Mouse (Mus musculus) Muller cell, postnatal 12 days (primary cell): Measurements from ENCODE around the gene Gm29094.
"Not testable (repeated sequence)": the region's sequence is repeated elsewhere in the genome, so short reads cannot be mapped to it uniquely, and the experiment has no call there.

Experiments
- DNase-seq: peaks from one replicate; pipeline ENCODE4 v3.0.0-alpha.2; 2015; ENCODE audit errors: inconsistent ontology term

Gene Gm29094

DNA sequence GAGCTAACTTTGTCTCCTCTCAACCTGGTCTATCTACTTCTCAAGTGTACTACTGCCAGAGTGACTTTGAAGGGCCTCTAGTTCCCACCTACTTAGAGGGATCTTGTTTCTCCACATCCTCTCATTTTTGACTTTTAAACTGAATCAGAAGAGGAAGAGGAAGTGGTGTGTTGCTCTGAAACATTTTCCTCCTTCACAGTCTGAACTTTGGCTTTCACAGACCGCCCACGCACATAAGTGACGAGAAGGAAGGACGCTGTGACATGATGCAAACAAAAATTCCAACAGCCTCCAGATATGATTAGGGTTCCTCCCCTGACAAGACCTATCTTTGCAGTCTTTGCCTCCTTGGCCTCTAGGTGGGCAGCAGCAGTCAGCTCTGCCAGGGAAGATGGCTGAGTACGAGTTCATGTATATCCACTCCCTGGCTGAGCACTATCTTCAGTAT lies at the start of gene Gm29094, which contains the start of gene Bcl2a1b:
TSS of gene Gm29094 (plus strand) at position 411 of the 448 bp plus-strand sequence.
TSS of gene Bcl2a1b (plus strand) at position 241 of the 448 bp plus-strand sequence.
- DNase-seq: not testable (repeated sequence)

DNA sequence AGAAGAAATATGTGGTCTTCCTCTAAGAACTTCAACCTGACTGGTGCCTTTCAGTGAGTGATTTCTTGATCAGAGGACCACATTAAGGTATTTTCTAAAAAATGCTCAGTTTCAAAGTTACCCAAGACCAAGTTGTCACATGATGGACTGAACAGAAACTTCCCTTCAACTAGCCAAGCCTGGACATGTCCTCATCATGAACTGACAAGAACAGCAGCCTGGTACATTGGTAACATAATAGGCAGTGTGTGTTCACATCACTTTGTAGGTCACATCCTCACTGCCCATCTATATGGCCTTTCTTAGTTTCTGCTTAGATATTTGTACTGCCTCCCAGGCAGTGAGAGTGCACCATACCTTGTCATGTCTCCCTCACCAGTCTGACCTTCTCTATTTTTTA lies 26.6 kb upstream of the Gm29094 start:
- not testable (repeated sequence) for DNase-seq

DNA sequence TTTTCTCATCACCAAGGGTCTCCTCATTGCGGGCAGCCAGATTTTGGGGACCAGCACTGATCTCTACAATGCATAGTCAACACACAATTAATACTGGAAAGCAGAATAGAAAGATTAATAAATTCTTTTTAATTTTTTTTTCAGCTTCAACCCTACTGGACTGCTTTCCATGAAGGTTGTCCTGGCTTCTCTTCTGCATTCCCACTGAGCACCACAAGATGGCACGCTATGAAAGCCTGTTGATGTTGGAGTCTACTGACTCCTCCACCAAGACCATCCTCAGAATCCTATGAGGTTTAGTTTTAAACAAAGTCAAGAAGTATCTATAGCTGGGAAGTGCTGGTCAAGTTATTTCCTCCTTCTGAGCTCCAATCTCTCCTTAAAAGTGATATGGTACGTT lies 20.3 kb upstream of the Gm29094 start:
- DNase-seq: peak; percentile 1

DNA sequence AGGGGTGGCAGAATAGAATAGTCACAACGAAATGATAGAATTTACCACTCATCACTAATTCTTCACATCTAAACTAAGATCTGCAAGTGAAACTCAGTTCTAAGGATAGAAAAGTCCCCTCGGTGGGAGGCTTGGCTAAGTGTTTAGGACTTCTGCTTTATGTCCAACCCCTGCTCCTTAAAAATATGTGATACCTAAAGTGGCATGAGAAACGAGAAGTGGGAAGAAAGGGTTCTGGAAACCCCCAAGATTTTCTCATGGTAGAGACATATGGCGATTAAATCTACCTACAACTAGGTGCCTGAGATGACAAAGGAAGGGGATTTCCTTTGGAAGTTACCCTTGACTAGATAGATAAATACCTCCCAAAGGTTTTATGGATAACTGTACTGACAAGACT lies 19.7 kb upstream of the Gm29094 start:
- DNase-seq: not testable (repeated sequence)

DNA sequence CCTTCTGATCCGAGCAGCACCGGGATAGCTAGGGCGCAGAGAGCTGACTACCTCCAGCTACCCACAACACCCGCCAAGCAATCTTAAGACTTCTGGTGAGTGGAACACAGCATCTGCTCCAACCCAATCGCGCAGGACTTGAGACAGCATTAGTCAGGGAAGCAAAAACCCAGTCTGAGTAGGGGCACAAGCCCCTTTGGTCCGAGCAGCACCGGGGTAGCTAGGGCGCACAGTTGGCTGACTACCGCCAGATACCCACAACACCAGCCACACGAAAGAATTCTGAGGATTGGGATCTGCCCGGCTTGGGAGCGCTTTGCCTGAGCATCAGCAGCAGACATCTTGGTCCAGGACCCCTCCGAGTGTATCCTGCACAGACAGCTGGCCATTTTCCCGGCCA lies 12.2 kb upstream of the Gm29094 start:
- not testable (repeated sequence) for DNase-seq

DNA sequence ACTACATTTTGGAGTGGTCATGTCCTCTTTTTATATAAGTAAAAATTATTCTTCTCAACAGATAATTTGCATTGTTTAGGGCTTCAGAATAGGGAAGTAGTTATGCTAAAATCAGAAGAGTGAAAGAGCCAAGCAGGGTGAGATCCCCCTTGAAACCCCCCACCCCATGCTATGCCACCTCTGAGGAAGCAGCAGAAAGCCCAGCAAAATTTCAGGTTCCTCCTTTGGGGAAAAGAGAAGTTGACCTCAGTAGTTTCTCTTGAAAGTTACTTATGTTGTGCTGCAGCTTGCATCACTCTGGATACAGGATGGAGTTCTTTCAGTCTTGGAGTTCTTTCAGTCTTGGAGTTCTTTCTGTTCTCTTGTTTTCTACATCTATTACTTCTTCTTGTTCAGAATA lies 3.7 kb upstream of the Gm29094 start:
- DNase-seq: not testable (repeated sequence)

DNA sequence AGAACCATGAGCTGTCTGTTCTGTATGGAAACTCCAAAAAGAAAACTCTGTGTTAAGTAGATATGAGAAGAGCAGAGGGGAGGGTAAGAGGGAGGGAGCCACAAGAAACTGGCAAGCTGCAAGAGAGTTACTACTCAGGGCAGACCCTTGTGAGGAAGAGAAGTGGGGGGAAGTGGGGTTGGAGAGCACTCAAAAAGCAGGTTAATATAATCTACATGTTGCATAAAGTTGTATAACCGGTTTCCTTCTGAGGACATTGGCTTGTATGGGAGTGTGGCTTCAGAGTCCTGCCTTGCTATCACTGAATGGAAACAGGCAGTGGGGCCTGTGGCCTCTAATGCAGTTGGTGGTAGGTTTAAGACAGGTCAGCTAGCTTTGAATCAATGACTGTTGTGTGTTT lies 1.7 kb upstream of the Gm29094 start:
- DNase-seq: not testable (repeated sequence)

DNA sequence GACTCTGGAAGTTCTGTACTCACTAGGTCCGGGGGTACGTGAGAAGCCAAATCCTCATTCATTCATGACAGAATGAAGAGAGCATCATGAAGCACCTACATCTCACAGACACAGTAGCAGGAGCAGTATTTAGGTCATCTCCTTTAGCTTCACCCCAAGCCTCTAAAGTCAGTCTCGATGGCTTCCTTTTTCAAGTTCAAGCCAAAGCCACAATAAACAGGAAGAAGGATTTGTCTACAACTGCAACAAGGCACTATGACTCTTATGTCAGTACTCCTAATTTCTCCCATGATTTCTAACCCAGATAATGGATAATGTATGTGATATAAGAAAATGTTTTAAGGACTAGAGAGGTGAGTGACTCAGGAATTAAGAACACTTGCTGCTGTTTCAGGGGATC lies 830 bp upstream of the Gm29094 start:
- not testable (repeated sequence) for DNase-seq

DNA sequence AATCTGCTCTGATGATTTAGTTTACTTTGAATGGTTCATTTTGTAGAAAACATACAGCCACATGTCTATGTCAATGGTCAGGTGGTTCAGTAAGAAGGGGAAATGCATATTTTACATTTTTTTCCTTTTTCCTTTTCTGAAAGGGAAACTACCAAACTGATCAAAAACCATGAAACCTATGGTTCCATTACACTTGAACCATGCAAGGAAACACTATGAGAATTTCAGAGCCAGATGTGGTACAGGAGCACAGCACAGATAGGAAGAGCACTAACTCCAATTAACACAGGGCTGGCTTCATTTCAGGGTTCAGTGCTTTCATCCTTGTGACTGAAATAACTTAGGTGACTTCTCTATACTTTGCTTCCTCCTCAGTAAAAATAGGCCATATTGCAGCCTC lies 3.1 kb downstream of the Gm29094 start:
- DNase-seq: not testable (repeated sequence)

DNA sequence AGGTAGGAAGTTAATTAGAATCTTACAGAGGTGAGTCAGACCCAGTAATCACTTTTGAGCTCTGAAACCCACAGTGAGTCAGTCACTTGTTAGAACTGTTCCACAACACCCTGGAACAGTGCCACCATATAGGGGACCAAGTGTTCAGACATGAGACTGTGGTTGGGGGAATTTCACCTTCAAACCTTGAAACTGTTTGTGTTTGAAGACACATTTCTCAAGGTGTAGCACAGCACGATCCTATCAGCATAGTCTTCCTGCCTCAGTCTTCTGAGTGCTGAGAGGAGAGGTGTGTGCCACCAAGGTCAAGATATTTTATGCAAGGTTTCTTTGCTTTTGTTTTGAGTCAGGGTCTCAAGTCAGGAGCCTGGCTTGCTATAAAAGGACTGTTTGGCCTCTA lies 9.8 kb downstream of the Gm29094 start:
- DNase-seq: not testable (repeated sequence)

DNA sequence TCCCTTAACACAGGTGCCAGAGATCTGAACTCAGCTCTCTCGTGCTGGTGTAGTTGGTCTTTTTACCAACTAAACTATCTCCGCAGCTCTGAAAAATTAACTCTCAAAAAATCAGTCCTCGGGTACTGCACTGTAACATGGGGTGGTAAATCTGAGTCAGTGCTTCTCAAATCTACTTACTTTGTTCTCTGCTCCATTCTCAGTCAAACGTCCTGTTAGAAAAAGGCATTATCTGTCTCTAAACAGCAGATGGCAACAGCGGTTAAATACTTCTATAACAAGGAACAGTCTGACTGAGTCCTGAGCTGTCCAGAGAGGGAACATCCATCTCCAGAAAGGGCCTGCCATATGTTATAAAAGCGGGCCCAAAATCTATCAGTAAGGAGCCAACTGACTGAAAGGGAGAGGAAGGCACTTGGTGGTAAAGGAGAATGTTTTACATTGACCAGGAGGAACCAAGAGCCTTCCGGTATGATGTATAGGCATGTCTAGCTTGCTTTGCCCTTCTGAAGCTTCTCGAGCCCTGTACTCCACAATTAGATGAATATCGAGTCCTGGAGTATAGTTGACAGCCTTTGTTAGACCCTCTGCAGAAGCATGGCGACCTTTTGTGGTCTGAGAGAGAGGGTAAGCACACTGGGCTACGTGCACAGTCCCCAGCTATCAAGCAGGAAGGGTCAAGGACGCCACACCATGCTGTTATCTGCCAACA lies 11.3 kb downstream of the Gm29094 start, which contains the start of gene Mthfs:
TSS of gene Mthfs (plus strand) at position 324 of the 712 bp plus-strand sequence.
- not testable (repeated sequence) for DNase-seq

DNA sequence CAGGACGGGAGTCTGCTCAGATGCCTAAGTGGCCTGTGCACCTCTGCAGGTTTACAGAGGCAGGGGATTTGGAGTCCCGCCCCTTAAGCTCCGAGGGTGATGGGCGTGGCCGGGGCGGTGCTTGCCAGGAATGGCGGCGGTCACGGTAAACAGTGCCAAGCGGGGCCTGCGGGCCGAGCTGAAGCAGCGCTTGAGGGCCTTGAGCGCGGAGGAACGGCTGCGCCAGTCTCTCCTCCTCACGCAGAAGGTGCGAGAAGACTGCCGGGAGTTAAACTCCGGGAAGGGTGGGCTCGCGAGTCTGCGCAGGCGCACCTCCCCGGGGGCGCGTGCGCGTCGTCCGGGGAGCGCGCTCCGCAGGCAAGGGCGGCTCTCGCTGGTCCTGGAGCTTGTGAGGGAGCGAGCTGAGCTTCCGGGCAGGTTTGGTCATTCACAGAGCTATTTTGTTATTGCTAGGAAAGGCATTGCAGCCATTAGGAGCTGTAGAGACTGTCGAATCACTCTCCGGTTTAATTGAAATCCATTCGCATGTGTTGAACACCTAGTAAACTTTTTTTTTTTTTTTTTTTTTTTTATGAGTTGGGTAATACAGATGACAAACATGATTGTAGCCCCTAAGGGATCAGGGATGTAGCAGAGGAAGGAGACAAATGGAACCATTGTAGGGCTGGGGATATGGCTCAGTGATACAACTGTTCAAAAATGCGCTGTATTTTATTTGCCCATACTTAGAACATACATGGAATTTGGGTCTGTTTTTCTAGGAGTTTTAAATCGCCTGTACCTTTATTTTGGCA lies 12.1 kb downstream of the Gm29094 start:
- not testable (repeated sequence) for DNase-seq

DNA sequence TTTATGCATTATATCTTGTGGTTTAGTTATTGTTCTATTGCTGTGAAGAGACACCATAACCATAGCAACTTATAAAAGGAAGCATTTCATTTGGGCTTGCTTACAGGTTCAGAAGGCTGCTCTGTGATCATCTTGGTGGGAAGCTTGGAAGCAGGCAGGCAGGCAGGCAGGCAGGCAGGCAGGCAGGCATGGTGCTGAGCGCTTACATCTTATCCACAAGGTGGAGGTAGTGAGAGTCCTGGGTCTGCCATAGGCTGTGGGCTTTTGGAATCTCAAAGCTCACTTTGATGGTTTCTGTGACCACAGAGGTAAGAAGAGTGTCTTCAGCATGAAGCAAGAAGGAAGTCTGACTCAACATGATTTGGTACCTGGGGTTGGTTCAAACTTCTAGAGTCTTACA lies 13.2 kb downstream of the Gm29094 start:
- not testable (repeated sequence) for DNase-seq

DNA sequence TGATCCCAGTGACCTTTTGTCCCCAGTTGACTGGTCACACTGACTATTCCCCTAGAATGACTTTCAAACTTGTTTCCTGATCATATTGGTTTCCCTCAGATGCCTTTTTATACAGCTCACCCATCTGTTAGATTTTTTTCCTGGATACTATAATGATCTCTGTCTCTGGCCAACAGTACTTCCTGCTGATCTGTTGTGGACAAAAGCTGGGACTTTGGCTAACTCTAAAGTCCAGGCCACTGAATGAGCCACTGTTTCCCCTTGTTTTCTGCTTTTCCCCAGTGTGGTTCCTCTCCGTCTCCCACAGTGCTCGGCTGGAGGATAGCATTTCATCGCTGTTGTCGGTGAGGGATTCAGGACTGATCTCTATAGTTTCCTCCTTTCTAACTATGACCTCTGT lies 19.0 kb downstream of the Gm29094 start:
- not testable (repeated sequence) for DNase-seq

DNA sequence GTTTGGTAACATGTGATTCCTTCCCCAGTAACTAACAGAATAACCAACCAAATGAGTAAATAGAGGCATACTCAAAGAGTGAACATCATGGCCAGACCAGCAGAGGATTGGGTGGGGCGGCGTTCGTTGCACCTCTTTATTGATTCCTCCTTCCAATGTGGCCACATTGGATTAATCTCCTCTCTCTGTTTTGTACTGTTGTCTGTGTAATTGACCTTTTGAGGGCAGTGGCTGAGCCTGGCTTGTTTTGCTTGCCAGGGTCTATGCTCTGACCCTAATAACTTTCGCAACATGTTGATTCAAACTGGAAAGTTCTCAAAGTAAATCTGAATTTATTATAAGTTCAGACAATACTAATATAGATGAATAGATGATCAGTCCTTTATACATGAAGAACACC lies 20.5 kb downstream of the Gm29094 start:
- DNase-seq: not testable (repeated sequence)

DNA sequence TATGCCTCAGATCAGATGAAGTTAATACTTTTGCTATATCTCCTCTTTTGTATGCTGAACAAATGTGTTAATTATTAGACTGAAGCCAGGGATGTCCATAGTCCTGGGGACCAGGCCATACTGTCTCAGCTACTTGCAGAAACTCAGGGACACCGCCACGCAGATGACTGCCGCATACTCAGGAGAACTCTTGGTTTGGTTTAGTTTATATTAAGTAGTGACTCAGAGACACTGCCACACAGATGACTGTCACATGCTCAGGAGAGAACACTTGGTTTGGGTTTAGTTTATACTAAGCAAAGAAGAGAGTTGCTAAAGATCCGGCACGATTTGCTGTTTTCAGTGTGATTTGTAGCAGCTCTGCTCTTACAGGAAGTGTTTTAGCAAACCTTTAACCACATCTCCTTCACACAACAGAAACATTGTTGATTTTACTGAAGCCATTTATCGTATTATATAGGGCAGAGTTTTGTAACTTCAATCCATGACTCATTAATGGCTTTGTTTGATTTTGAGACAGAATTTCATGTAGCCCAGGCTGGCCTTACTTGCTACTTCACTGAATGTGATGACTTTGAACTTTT lies 21.6 kb downstream of the Gm29094 start:
- not testable (repeated sequence) for DNase-seq

DNA sequence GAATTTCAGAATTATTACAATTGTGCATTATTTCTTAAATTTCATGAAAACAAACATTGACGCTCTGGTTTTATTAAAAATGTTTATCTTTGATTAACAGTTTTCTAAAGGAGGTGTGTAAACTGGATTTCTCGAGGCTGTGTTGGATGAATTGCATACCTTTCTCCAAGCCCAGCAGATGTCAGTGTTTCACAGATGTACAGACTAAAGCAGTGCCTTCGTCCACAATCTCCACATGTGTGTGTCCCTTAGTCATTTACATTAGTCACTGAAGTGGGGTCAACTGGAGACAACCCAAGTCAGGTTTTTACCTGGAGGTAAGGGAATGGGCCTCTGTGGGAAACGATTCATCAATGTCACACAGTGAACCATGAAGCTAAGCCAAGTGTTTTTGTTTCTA lies 26.9 kb downstream of the Gm29094 start:
- no peak for DNase-seq

DNA sequence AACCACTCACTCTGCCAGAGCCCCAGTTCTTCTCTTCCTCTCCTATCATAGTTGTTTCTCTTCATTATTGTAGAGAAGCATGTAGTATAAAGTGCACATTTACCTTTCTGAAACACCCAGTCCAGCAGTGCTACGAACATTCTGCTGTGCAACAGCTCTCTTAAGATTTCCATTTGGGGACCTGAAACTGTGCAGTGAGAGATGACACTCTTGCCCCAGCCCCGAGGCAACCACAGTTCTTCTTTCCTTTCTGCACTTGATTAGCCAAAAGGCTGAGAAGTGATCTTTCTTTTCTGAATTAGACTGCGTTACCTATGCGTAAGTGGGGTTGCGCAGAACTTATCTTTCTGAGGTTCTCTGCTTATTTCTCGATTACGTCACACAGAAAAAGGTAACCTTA lies 28.9 kb downstream of the Gm29094 start:
- no peak for DNase-seq

DNA sequence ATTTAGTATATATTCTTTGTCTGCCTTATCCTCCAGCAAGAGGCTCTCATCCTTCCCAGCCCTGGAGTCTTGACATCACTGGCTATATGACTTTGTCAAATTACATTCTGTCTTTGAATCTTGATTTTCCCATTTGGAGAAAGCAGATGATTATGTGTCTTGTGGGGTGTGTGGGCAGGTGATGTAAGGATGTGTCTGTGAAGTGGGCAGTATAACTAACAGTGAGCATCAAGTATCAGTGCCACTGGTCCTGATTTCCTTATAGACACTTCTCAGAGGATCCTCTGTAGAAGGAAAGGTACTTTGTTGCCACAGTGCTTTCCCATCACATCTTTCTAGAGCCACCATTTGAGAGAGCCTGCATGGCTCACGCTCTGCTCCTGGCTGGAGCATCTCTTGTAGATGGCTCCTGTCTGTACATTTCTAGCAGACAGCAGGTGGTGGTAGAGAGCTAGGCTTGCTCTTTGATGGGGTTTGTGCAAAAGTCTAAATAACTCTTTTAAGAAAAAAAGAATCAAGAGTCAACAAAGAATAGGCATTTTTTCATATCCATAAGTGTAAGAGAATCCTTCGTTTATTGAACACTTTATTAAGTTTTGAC lies 31.8 kb downstream of the Gm29094 start:
- not testable (repeated sequence) for DNase-seq

DNA sequence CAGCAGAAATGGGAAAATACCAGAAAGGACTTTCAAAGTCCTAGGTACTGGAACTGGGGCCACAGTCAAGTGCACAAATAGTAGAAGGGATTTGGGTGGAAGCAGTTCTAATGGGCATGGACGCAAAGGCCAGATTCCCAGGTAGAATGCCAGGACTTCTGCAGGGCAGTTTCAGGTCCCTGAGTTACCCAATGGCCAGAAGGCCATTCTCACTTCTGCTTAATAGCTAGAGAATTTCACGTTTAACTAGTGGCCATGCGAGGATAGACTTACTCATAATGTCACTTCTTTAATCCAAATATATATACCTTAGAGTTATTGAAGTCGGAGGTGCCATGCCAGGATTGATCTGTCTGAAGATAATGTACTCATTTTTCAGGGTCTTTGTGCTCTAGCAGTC lies 38.0 kb downstream of the Gm29094 start:
- DNase-seq: not testable (repeated sequence)

DNA sequence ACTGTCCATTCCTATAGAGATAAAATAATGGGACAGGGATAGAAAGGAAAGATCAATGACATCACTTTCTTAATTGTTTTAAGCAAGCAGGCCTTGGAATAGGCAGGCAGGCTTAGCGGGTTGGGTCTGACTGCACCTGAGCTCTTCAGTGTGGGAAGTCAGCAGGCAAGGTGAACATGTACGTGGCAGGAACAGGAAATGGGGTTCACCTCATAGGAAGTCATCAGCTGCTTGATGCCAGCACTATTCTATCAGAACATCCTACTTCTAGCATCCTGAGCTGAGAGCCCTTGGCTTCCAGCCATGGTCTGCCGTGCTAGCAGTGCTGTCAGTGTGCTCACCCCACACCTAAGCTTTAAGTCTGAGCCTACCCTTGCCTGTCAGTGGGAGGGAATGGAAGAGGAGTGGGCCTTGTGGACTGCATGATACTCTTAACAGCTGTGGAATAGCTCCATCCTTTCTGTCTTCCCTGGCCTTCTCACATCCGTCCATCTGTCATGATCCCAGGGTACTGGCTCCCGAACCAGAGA lies 39.9 kb downstream of the Gm29094 start:
- not testable (repeated sequence) for DNase-seq
